Mouse (Mus musculus) liver, adult 2 months (tissue): ENCODE data around the gene Srd5a3. TPM values are rescaled to one million over a fixed set of nuclear protein-coding genes. Genes with fewer than 3 reads are reported as not detected.

Experiments
- DNase-seq: peaks from one replicate; pipeline ENCODE4 v3.0.0-alpha.2; 2011; ENCODE audit warnings: low read depth, low spot score; ENCODE audit errors: extremely low read depth
- H3K27ac ChIP-seq: fragments of 200-500 bp; replicated peaks from 2 replicates; pipeline ENCODE4 v1.5.1; 2012; ENCODE audit warnings: low read depth, mild to moderate bottlenecking, control low read depth, inconsistent platforms, low read length; ENCODE audit not compliant: insufficient read depth
- H3K27me3 ChIP-seq: fragments of 200-500 bp; 2 replicates; pipeline ENCODE4 v1.6.1; 2012; ENCODE audit warnings: mild to moderate bottlenecking, moderate library complexity, low read length, inconsistent platforms; ENCODE audit not compliant: control insufficient read depth, insufficient read depth
- H3K36me3 ChIP-seq: fragments of 200-500 bp; 2 replicates; pipeline ENCODE4 v1.6.1; 2012; ENCODE audit warnings: low read length, inconsistent platforms; ENCODE audit not compliant: control insufficient read depth, insufficient read depth
- H3K4me1 ChIP-seq: fragments of 200-500 bp; 2 replicates; pipeline ENCODE4 v1.6.1; 2011; ENCODE audit warnings: low read length; ENCODE audit not compliant: control insufficient read depth, insufficient read depth
- H3K4me3 ChIP-seq: fragments of 200-500 bp; 2 replicates; pipeline ENCODE4 v1.5.1; 2011; ENCODE audit warnings: low read depth, mild to moderate bottlenecking, control low read depth, low read length, moderate library complexity; ENCODE audit not compliant: insufficient read depth
- H3K79me2 ChIP-seq: fragments of 200-500 bp; 2 replicates; pipeline ENCODE4 v1.6.1; 2012; ENCODE audit warnings: inconsistent platforms, mild to moderate bottlenecking, low read length, moderate library complexity; ENCODE audit not compliant: control insufficient read depth, insufficient read depth
- H3K9ac ChIP-seq: fragments of 200-500 bp; 2 replicates; pipeline ENCODE4 v1.6.1; 2012; ENCODE audit warnings: low read depth, mild to moderate bottlenecking, control low read depth, inconsistent platforms, low read length
- CTCF ChIP-seq: fragments of 200-500 bp; IDR thresholded peaks from 2 replicates; pipeline ENCODE4 v1.5.1; 2011; ENCODE audit warnings: low read depth, low read length, control low read depth
- POLR2A ChIP-seq: fragments of 200-500 bp; IDR thresholded peaks from 2 replicates; pipeline ENCODE4 v1.6.1; 2011; ENCODE audit warnings: low read length, control low read depth; ENCODE audit not compliant: insufficient read depth; ENCODE audit errors: extremely low read depth
- WGBS: fragments of 180-500 bp; shearing (Covaris S2); methylation state at CpG from one replicate; pipeline ENCODE4 v1.1.7; 2018; 5-methylcytosine and 5-hydroxymethylcytosine counted together
- polyA plus RNA-seq: library from polyadenylated mRNA; depleted of rRNA; stranded (reverse); fragments of >200 nt; gene quantifications from 2 replicates; pipeline ENCODE4 v1.2.3, GENCODE M21; 2012
- total RNA-seq: library from RNA; depleted of rRNA; stranded (reverse); fragments of >200 nt; gene quantifications from 2 replicates; pipeline ENCODE4 v1.2.3, GENCODE M21; 2014

The Srd5a3 gene
- total and polyA plus RNA-seq, 2 experiments, result 7.8 to 42.4 TPM

- H3K4me1 ChIP-seq, result peaks cover 3% of the 10 kb centered on the region; the same call in 1 of the 2 replicates
- TF ChIP-seq CTCF (no peak), POLR2A (no peak)
- whole genome bisulfite sequencing, result 93% methylated on average over 1 of the region's 1 CpGs
- no peak overlapping the region for H3K27ac ChIP-seq
- DNase-seq, result no peak
- no peak overlapping the region for H3K4me3 ChIP-seq
- no peaks in the 10 kb centered on the region for H3K79me2 ChIP-seq
- H3K27me3 ChIP-seq, result no peaks in the 10 kb centered on the region
- no peaks in the 10 kb centered on the region for H3K36me3 ChIP-seq
- no peak overlapping the region for H3K9ac ChIP-seq
Measured at GRCm38 (mm10) chr5:76135644-76136043, 4.4 kb upstream of the Srd5a3 start.

GRCm38 (mm10) chr5:76136271-76136670, 3.8 kb upstream of the Srd5a3 start:
- Histone ChIP-seq H3K9ac (no peak overlapping the region), H3K79me2 (no peaks in the 10 kb centered on the region), H3K4me1 (peaks cover 3% of the 10 kb centered on the region; the same call in 1 of the 2 replicates), H3K27ac (no peak overlapping the region), H3K27me3 (no peaks in the 10 kb centered on the region), H3K4me3 (no peak overlapping the region), H3K36me3 (no peaks in the 10 kb centered on the region)
- TF ChIP-seq CTCF (no peak), POLR2A (no peak)
- DNase-seq, result no peak
- WGBS, result 76% methylated on average over 3 of the region's 3 CpGs

GRCm38 (mm10) chr5:76137586-76137985, 2.5 kb upstream of the Srd5a3 start:
- H3K4me1 ChIP-seq, result peaks cover 3% of the 10 kb centered on the region; the same call in 1 of the 2 replicates
- DNase-seq, result no peak
- no peak overlapping the region for H3K9ac ChIP-seq
- H3K27me3 ChIP-seq, result no peaks in the 10 kb centered on the region
- H3K36me3 ChIP-seq, result no peaks in the 10 kb centered on the region
- no peak overlapping the region for H3K27ac ChIP-seq
- H3K4me3 ChIP-seq, result no peak overlapping the region
- WGBS, result 100% methylated on average over 1 of the region's 1 CpGs
- no peaks in the 10 kb centered on the region for H3K79me2 ChIP-seq
- TF ChIP-seq POLR2A (no peak), CTCF (no peak)

- Histone ChIP-seq H3K4me1 (peaks cover 3% of the 10 kb centered on the region; the same call in 1 of the 2 replicates), H3K36me3 (no peaks in the 10 kb centered on the region), H3K27ac (no peak overlapping the region), H3K79me2 (no peaks in the 10 kb centered on the region), H3K27me3 (no peaks in the 10 kb centered on the region), H3K9ac (no peak overlapping the region), H3K4me3 (no peak overlapping the region)
- no peak for TF ChIP-seq POLR2A
- no peak for TF ChIP-seq CTCF
- DNase-seq, result no peak
- WGBS, result 78% methylated on average over 1 of the region's 1 CpGs
Measured at GRCm38 (mm10) chr5:76138071-76138470, 2.0 kb upstream of the Srd5a3 start.

- DNase-seq, result no peak
- WGBS, result 50% methylated on average over 10 of the region's 10 CpGs
- peaks cover 3% of the 10 kb centered on the region; the same call in 1 of the 2 replicates for H3K4me1 ChIP-seq
- no peaks in the 10 kb centered on the region for H3K79me2 ChIP-seq
- H3K36me3 ChIP-seq, result no peaks in the 10 kb centered on the region
- H3K27ac ChIP-seq, result no peak overlapping the region
- H3K27me3 ChIP-seq, result no peaks in the 10 kb centered on the region
- H3K4me3 ChIP-seq, result no peak overlapping the region
- H3K9ac ChIP-seq, result no peak overlapping the region
- no peak for TF ChIP-seq POLR2A
- TF ChIP-seq CTCF, result no peak
Measured at GRCm38 (mm10) chr5:76138512-76138911, 1.6 kb upstream of the Srd5a3 start.

GRCm38 (mm10) chr5:76139171-76139671, 850 bp upstream of the Srd5a3 start:
- 63% methylated on average over 7 of the region's 7 CpGs for WGBS
- H3K9ac ChIP-seq, result no peak overlapping the region
- H3K27ac ChIP-seq, result no peak overlapping the region
- H3K4me3 ChIP-seq, result no peak overlapping the region
- H3K79me2 ChIP-seq, result no peaks in the 10 kb centered on the region
- no peaks in the 10 kb centered on the region for H3K36me3 ChIP-seq
- TF ChIP-seq CTCF, result no peak
- TF ChIP-seq POLR2A, result no peak
- H3K4me1 ChIP-seq, result peaks cover 3% of the 10 kb centered on the region; the same call in 1 of the 2 replicates
- DNase-seq, result no peak
- H3K27me3 ChIP-seq, result no peaks in the 10 kb centered on the region
